Mouse (Mus musculus) liver, postnatal 0 days (tissue): ENCODE data around the gene Msi2. TPM values are rescaled to one million over a fixed set of nuclear protein-coding genes. Genes with fewer than 3 reads are reported as not detected.

Experiments
- ATAC-seq: fragments of 200-750 bp; cut with Nextera tagmentation; 2 replicates; pipeline ENCODE4 v1.8.0; 2017; ENCODE audit warnings: mild to moderate bottlenecking, moderate library complexity
- DNase-seq: peaks from one replicate; pipeline ENCODE4 v3.0.0-alpha.2; 2016
- H3K27ac ChIP-seq: fragments of 300-500 bp; sonication (generic); 2 replicates; pipeline ENCODE4 v1.5.1; 2014; ENCODE audit warnings: antibody characterized with exemption, moderate library complexity, mild to moderate bottlenecking, low read depth
- H3K27me3 ChIP-seq: fragments of 300-500 bp; sonication (generic); 2 replicates; pipeline ENCODE4 v1.6.1; 2014; ENCODE audit warnings: low read length, control low read depth, mixed read lengths; ENCODE audit not compliant: insufficient read depth
- H3K36me3 ChIP-seq: fragments of 300-500 bp; sonication (generic); replicated peaks from 2 replicates; pipeline ENCODE4 v1.6.1; 2014; ENCODE audit warnings: mild to moderate bottlenecking, control low read depth, low read length, moderate library complexity, mixed read lengths; ENCODE audit not compliant: insufficient read depth
- H3K4me1 ChIP-seq: fragments of 300-500 bp; sonication (generic); 2 replicates; pipeline ENCODE4 v1.6.1; 2014; ENCODE audit warnings: antibody characterized with exemption, mild to moderate bottlenecking, control low read depth; ENCODE audit not compliant: insufficient read depth
- H3K4me2 ChIP-seq: fragments of 300-500 bp; sonication (generic); 2 replicates; pipeline ENCODE4 v1.6.1; 2014; ENCODE audit warnings: low read depth, mild to moderate bottlenecking, low read length, moderate library complexity, mixed read lengths
- H3K4me3 ChIP-seq: fragments of 300-500 bp; sonication (generic); 2 replicates; pipeline ENCODE4 v1.5.1; 2014; ENCODE audit warnings: low read depth, low read length
- H3K9ac ChIP-seq: fragments of 300-500 bp; sonication (generic); replicated peaks from 2 replicates; pipeline ENCODE4 v1.6.1; 2014; ENCODE audit warnings: mild to moderate bottlenecking, moderate library complexity
- H3K9me3 ChIP-seq: fragments of 300-500 bp; sonication (generic); 2 replicates; pipeline ENCODE4 v1.6.1; 2016; ENCODE audit warnings: mild to moderate bottlenecking, control low read depth, low read length, mixed read lengths
- CTCF ChIP-seq: sonication (generic); IDR thresholded peaks from 2 replicates; pipeline ENCODE4 v1.5.1; 2016; ENCODE audit warnings: antibody characterized with exemption, low read depth
- EP300 ChIP-seq: IDR thresholded peaks from 2 replicates; pipeline ENCODE4 v1.6.1; 2016; ENCODE audit warnings: antibody characterized with exemption, low read depth, mild to moderate bottlenecking
- WGBS: fragments of 180-500 bp; shearing (Covaris S2); extraction: QIAGEN DNeasy Blood & Tissue Kit; methylation state at CpG from one replicate; pipeline ENCODE4 v1.1.7; 2014; ENCODE audit not compliant: insufficient replicate concordance; 5-methylcytosine and 5-hydroxymethylcytosine counted together
- polyA plus RNA-seq: library from polyadenylated mRNA; unstranded; fragments of >200 nt; fragmentation: Nextera tagmentation; extraction: Ambion mirVana; gene quantifications from 2 replicates; pipeline ENCODE4 v1.2.1, GENCODE M21; 2015

Gene Msi2
- polyA plus RNA-seq, 1 experiment from 2014 or later = 3.7 TPM

GRCm38 (mm10) chr11:88550083-88550907, 168.0 kb downstream of the Msi2 start:
- ATAC-seq (no peak), DNase-seq (no peak)
- Histone ChIP-seq H3K36me3 (no peaks in the 10 kb centered on the region), H3K9ac (no peak overlapping the region), H3K4me1 (peaks cover 34% of the 10 kb centered on the region), H3K4me2 (no peak overlapping the region), H3K27ac (no peak overlapping the region), H3K9me3 (no peaks in the 10 kb centered on the region), H3K4me3 (no peak overlapping the region), H3K27me3 (no peaks in the 10 kb centered on the region)
- TF ChIP-seq CTCF (peak; percentile 9; the same call in 1 of the 2 replicates), EP300 (no peak)
- 64% methylated on average over 6 of the region's 6 CpGs for WGBS

- Histone ChIP-seq H3K4me2 (no peak overlapping the region), H3K4me3 (no peak overlapping the region), H3K27me3 (no peaks in the 10 kb centered on the region), H3K9me3 (no peaks in the 10 kb centered on the region), H3K4me1 (peaks cover 27% of the 10 kb centered on the region), H3K27ac (no peak overlapping the region), H3K9ac (no peak overlapping the region), H3K36me3 (no peaks in the 10 kb centered on the region)
- DNase-seq = no peak
- ATAC-seq = no peak
- TF ChIP-seq EP300 (no peak), CTCF (no peak)
- WGBS = 88% methylated on average over 13 of the region's 13 CpGs
Observed at GRCm38 (mm10) chr11:88549529-88549900, 168.8 kb downstream of the Msi2 start.

GRCm38 (mm10) chr11:88548832-88549528, 169.3 kb downstream of the Msi2 start:
- Histone ChIP-seq H3K9ac (no peak overlapping the region), H3K4me2 (no peak overlapping the region), H3K36me3 (no peaks in the 10 kb centered on the region), H3K4me1 (peaks cover 22% of the 10 kb centered on the region), H3K9me3 (no peaks in the 10 kb centered on the region), H3K4me3 (no peak overlapping the region), H3K27ac (no peak overlapping the region), H3K27me3 (no peaks in the 10 kb centered on the region)
- WGBS = 83% methylated on average over 6 of the region's 6 CpGs
- DNase-seq (no peak), ATAC-seq (no peak)
- TF ChIP-seq CTCF (no peak), EP300 (no peak)

- Histone ChIP-seq H3K36me3 (no peaks in the 10 kb centered on the region), H3K9me3 (no peaks in the 10 kb centered on the region), H3K4me3 (no peak overlapping the region), H3K4me1 (peaks cover 16% of the 10 kb centered on the region), H3K27ac (no peak overlapping the region), H3K4me2 (no peak overlapping the region), H3K9ac (no peak overlapping the region), H3K27me3 (no peaks in the 10 kb centered on the region)
- ATAC-seq (no peak), DNase-seq (no peak)
- WGBS = 86% methylated on average over 7 of the region's 7 CpGs
- TF ChIP-seq EP300 = no peak
- TF ChIP-seq CTCF = no peak
Observed at GRCm38 (mm10) chr11:88548423-88548822, 169.9 kb downstream of the Msi2 start.

- 86% methylated on average over 6 of the region's 6 CpGs for WGBS
- DNase-seq (no peak), ATAC-seq (no peak)
- TF ChIP-seq EP300 (no peak), CTCF (no peak)
- no peaks in the 10 kb centered on the region for H3K36me3 ChIP-seq
- H3K9ac ChIP-seq = no peak overlapping the region
- H3K4me3 ChIP-seq = no peak overlapping the region
- no peak overlapping the region for H3K4me2 ChIP-seq
- peaks cover 3% of the 10 kb centered on the region; the same call in 1 of the 2 replicates for H3K4me1 ChIP-seq
- no peak overlapping the region for H3K27ac ChIP-seq
- H3K9me3 ChIP-seq = no peaks in the 10 kb centered on the region
- H3K27me3 ChIP-seq = no peaks in the 10 kb centered on the region
Observed at GRCm38 (mm10) chr11:88543771-88544170, 174.5 kb downstream of the Msi2 start.

GRCm38 (mm10) chr11:88542817-88543216, 175.5 kb downstream of the Msi2 start:
- no peak overlapping the region for H3K4me3 ChIP-seq
- H3K27ac ChIP-seq = no peak overlapping the region
- DNase-seq (no peak), ATAC-seq (no peak)
- no peak overlapping the region for H3K9ac ChIP-seq
- no peak overlapping the region for H3K4me2 ChIP-seq
- no peak for TF ChIP-seq CTCF
- TF ChIP-seq EP300 = no peak
- no peaks in the 10 kb centered on the region for H3K9me3 ChIP-seq
- no peaks in the 10 kb centered on the region for H3K36me3 ChIP-seq
- H3K4me1 ChIP-seq = peaks cover 3% of the 10 kb centered on the region; the same call in 1 of the 2 replicates
- WGBS = 63% methylated on average over 3 of the region's 3 CpGs
- no peaks in the 10 kb centered on the region for H3K27me3 ChIP-seq
